Mouse (Mus musculus) heart, adult 9 months (tissue): ENCODE measurements around the gene Vmn1r183.
"Not testable (repeated sequence)": the region's sequence is repeated elsewhere in the genome, so short reads cannot be mapped to it uniquely, and the experiment has no call there.

Experiments used
- DNase-seq, 2 experiments: peaks; one replicate each; pipeline ENCODE4 v3.0.0; 2022; ENCODE audit warnings: low spot score in 2 of 2

Gene Vmn1r183

DNA sequence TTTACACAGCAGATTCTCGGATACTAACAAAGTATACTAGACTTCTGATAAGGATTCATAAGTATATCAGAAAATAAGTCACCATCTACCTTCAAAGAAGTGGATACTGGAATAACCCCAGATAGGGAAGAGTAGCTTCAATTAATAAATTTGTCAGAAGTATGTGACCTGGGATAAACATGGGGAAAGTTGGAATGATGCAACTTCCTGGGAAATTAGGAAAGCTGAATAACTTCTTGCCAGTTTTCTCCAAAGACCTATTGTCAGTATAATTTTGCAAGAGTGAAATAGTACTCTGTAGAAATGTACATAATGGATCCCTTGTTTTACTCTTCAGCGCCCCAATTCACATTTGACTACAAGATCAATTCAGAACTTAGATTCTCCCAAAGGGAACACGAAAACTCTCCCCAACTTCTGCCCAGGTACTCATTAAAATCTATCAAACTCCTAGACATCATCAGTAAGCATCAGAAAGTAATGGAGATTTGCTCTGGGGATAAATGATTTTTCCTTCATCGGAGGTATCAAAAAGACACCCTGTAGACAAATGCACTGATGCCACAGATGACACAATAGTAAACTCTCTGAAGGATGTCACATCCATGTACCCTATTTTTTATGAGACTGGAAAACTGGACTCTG, at the start of gene Vmn1r183:
TSS of gene Vmn1r183 (plus strand) at position 595 of the 645 bp plus-strand sequence.
- DNase-seq: no peak

GRCm38 (mm10) chr7:24074424-24074823, 21.4 kb downstream of the Vmn1r183 start:
- not testable (repeated sequence) for DNase-seq

GRCm38 (mm10) chr7:24081634-24082431, 28.8 kb downstream of the Vmn1r183 start, which contains the start of gene Zfp180:
TSS of gene Zfp180 (plus strand) at chr7:24081924.
- DNase-seq: peak; percentile 98 to 99

- no peak for DNase-seq
These were observed 29.6 kb downstream of the Vmn1r183 start for GRCm38 (mm10) chr7:24082457-24083235.

DNA sequence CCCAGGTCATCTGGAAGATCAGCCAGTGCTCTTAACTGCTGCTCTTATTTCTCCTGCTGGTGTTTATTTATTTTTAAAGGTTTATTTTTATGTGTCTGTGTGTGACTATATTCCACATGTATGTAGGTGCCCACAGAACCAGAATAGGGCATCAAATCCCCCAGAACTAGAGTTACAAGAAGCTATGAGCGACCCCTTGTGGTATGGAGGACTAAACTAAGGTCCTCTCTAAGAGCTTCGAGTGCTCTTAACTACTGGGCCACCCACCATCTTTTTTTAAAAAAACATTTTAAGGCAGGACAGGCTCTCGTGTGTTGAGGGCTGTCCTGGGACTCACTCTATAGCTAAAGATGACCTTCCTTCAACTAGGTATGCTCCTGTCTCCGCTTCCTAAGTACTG, 33.8 kb downstream of the Vmn1r183 start:
- no peak for DNase-seq

- no peak for DNase-seq
These were observed 34.6 kb downstream of the Vmn1r183 start for GRCm38 (mm10) chr7:24087485-24088125.

DNA sequence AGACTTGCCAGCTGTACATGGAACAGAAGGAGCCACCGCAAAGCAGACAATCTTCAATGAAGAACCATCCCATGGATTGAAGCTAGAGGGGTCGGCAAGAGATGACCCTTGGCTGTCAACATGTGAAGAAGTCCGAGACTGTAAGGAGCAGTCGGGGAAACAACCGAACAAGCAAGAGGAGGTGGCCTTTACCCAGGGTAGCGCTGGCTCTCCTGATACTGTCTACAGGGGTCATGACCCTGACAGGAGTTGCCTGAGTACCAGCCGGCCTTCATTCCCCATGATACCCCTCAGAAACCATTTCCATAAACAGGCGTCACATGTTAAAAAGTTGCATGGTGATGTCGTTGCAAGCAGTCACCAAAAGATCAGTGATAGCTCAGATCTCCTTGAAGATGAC, 51.3 kb downstream of the Vmn1r183 start:
- DNase-seq: no peak

DNA sequence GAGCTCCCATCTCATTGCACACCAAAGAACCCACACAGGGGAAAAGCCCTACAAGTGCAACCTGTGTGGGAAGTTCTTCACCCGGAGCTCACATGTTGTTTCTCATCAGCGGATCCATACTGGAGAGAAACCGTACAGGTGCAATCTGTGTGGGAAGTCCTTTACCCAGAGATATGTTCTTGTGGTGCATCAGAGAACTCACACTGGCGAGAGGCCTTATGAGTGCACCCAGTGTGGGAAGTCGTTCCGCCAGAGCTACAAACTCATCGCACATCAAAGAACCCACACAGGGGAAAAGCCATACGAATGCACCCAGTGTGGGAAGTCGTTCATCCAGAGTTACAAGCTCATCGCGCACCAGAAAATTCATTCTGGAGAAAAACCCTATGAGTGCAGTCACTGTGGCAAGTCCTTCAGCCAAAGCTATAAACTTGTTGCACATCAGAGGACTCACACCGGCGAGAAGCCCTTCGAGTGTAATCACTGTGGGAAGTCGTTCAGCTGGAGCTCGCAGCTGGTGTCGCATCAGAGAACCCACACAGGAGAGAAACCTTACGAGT, 52.2 kb downstream of the Vmn1r183 start:
- no peak for DNase-seq

DNA sequence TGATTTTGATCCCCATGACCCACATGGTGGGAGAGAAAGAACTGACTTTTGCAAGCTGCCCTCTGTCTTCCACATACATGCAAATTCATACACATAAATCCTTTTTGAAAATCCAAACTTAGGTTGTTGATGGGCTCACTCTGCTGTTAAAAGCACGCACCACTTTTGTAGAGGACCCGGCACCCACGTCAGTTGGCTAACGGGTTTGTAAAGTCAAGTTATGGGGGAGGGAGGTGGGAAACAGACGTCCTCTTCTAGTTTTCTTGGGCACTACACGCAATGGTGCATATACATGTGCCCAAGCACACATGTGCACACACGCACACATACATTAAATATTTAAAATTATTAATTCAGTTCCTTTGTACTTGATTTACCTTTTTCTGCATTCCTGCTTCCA, 57.8 kb downstream of the Vmn1r183 start:
- DNase-seq: no peak

DNA sequence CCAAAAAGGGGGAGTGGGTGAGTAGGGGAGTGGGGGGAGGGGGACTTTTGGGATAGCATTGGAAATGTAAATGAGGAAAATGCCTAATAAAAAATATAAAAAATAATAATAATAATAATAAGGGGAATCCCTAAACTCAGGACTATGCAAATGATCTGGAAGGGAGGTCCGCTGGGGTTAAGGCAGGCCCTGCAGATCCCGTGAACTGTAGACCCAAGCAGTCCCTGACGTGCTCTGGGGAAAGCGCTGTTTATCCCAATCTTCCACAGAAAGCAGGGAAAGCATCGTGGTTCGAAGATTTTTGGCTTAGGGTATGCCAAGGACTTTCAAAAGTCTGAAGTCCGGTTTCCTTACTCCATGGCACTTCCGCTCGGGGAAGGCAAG, 58.7 kb downstream of the Vmn1r183 start:
- no peak for DNase-seq

GRCm38 (mm10) chr7:24112156-24112856, 59.3 kb downstream of the Vmn1r183 start, which contains the start of gene Zfp112:
TSS of gene Zfp112 (plus strand) at chr7:24112314.
- peak; percentile 75 to 81 for DNase-seq

GRCm38 (mm10) chr7:24113001-24113400, 59.9 kb downstream of the Vmn1r183 start:
- peak; percentile 30 to 33 for DNase-seq
